Mouse (Mus musculus): ENCODE measurements around the gene Thbs2. TPM values are rescaled to one million over a fixed set of nuclear protein-coding genes. Genes with fewer than 3 reads are reported as not detected.

Thbs2 gene
- polyA plus RNA-seq, 1 experiment, result 3.9 TPM

DNA sequence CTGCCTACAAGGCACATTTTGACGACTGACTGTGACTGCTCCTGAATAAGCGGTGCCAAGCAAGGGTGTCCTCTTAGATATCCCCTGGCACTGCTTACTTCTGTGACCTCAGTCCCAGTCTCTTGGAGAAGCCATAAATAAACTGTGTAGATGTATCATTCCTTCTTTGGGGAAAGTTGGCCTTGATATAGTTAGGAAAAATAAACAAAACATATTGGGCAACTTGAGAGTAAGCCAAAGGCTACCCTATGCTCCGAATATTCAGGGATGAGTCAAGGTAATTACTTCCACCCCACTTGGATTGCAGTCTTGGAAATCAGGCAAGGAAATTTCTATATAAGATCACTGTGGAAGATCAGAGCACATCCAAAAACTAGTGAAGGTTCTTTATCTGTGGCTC is 74.0 kb downstream of the Thbs2 start:
- Histone ChIP-seq H3K4me3 (ENCODE audit: insufficient read depth, low read depth, low read length) (no peak overlapping the region), H3K4me1 (ENCODE audit: control insufficient read depth, insufficient read depth, low read length) (no peaks in the 10 kb centered on the region), H3K36me3 (ENCODE audit: control insufficient read depth, insufficient read depth, low read length) (no peaks in the 10 kb centered on the region), H3K27me3 (replicated peaks; ENCODE audit: control insufficient read depth, insufficient read depth, low read length) (no peaks in the 10 kb centered on the region), H3K27ac (ENCODE audit: insufficient read depth, low read depth, low read length) (no peak overlapping the region)
- TF ChIP-seq CTCF (conservative IDR thresholded peaks at IDR 0.05; ENCODE audit: insufficient read depth, insufficient read length, low read depth, low read length) (no peak), POLR2A (IDR thresholded peaks at IDR 0.05; ENCODE audit: low read depth, low read length) (no peak)
- 80% methylated on average over 3 of the region's 3 CpGs for WGBS
- DNase-seq, result no peak

DNA sequence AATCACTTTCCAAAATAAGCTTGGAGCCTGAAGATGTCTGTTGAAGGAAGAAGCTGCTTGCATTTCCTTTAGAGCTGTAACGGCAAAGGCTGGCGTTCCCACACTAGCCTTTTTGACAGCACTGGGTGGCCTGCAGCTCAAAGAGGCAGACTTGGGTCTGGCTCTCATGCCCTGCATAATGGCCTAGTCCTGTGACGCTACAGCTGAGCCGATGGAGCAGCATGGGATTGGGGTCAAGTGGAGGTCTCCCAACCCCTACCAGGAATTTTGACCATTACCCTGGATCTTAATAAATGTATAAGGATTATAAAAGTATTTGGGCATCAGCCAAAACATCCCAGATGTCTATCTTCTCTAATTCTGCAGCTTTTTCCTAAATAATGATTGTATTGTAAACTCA is 75.0 kb downstream of the Thbs2 start:
- Histone ChIP-seq H3K27me3 (replicated peaks; ENCODE audit: control insufficient read depth, insufficient read depth, low read length) (no peaks in the 10 kb centered on the region), H3K4me3 (ENCODE audit: insufficient read depth, low read depth, low read length) (no peak overlapping the region), H3K27ac (ENCODE audit: insufficient read depth, low read depth, low read length) (no peak overlapping the region), H3K4me1 (ENCODE audit: control insufficient read depth, insufficient read depth, low read length) (no peaks in the 10 kb centered on the region), H3K36me3 (ENCODE audit: control insufficient read depth, insufficient read depth, low read length) (no peaks in the 10 kb centered on the region)
- no peak for TF ChIP-seq POLR2A (IDR thresholded peaks at IDR 0.05; ENCODE audit: low read depth, low read length)
- no peak for TF ChIP-seq CTCF (conservative IDR thresholded peaks at IDR 0.05; ENCODE audit: insufficient read depth, insufficient read length, low read depth, low read length)
- DNase-seq, result no peak
- 82% methylated on average over 4 of the region's 4 CpGs for WGBS

Other genes starting within 250 kb of the Thbs2 start
- gene Wdr27, start 248.9 kb upstream of the Thbs2 start, polyA plus RNA-seq (2012; rRNA removed), result 4.7 and 5.6 TPM in 2 replicates
- 17.5 and 20.6 TPM in 2 replicates for gene 1600012H06Rik, start 248.9 kb upstream of the Thbs2 start, polyA plus RNA-seq (2012; rRNA removed)

Data from kidney, adult 2 months (tissue).